In the genomic region with DNA sequence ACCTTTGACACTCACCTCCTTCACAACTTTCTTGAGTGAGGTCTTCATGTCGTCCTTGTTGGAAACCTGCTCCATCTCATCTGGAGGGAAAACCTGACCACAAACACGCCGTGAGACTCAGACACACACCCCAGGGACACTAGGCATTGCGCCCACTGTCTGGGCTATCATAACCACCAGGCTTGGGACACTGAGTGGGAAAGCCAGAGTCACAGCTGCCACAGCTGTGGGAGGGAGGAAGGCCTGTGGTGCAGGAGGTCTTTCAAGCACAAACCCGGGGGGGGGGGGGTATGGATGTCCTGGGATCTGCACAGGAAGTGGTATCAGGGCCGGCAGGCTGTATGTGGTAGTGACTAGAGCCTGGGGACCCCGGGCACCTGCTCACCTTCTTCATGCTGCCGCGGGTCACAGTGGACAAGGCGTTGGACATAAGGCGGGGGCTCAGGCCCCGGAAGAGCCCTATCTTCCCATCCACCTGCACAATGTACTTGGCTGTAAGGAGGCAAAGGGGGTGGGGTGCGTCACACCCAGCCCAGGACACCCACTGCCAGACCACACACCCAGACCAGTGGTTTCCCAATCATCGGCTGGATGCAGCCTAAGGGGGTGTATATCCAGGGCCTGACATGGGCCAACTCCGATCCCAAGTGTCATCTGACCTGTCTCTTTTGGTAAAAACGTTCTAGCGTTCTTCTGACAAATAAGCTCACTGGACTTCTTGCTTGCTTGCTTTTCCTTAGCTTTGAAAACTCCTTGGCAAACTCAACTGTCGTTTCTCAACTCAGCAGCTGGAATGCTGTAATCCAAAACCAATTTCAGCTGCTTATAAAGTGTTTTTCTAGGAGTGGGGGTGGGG, we compare ENCODE assay signal across 9 mouse cellular contexts. TPM values are rescaled to one million over a fixed set of nuclear protein-coding genes. Genes with fewer than 3 reads are reported as not detected.
A peak's percentile ranks its signal among the peaks of the same experiment; 100 is the strongest.
DNase-seq lines count a peak whose midpoint lies in the region; ATAC-seq and TF ChIP-seq lines count a peak whose summit lies in the region.
"Had no signal": no experiment of that assay in that cellular context is flagged by ENCODE, and none has a peak within 500 bp of the region (broad histone marks: within the 10 kb centered on the region; RNA-seq: fewer than 3 reads in every experiment).

No protein-coding gene starts in this region.

- H3K27me3 ChIP-seq in hindbrain, embryonic 12.5 days: no peaks in the 10 kb centered on the region
- no peaks in the 10 kb centered on the region for H3K27me3 ChIP-seq in hindbrain, embryonic 11.5 days (ENCODE audit: control insufficient read depth, insufficient read depth, low read length)
- H3K27me3 ChIP-seq in E14TG2a.4 (ENCODE audit: insufficient read depth, low read length): no peaks in the 10 kb centered on the region
- H3K27me3 ChIP-seq in limb, embryonic 14.5 days (ENCODE audit: control insufficient read depth, insufficient read depth, low read length): no peaks in the 10 kb centered on the region
- H3K27me3 ChIP-seq: liver, embryonic 13.5 days had no signal

- no peak for TF ChIP-seq CTCF in E14TG2a.4 (conservative IDR thresholded peaks at IDR 0.05; ENCODE audit: low read length)

- no peak overlapping the region for H3K4me3 ChIP-seq in hindbrain, embryonic 12.5 days
- no peak overlapping the region for H3K4me3 ChIP-seq in hindbrain, embryonic 11.5 days (ENCODE audit: low read depth, low read length)
- peak overlapping the region; percentile 49 for H3K4me3 ChIP-seq in E14TG2a.4 (replicated peaks; ENCODE audit: low read length)
- H3K4me3 ChIP-seq in limb, embryonic 14.5 days (replicated peaks; ENCODE audit: low read length): no peak overlapping the region
- H3K4me3 ChIP-seq: liver, embryonic 13.5 days had no signal

- 86% methylated on average over 18 of the region's 18 CpGs for WGBS in hindbrain, embryonic 12.5 days
- 90% methylated on average over 18 of the region's 18 CpGs for WGBS in hindbrain, embryonic 11.5 days
- WGBS in limb, embryonic 14.5 days: 68% methylated on average over 17 of the region's 18 CpGs

- no peak for ATAC-seq in hindbrain, embryonic 12.5 days (ENCODE audit: low FRiP score)
- ATAC-seq in hindbrain, embryonic 11.5 days (ENCODE audit: low FRiP score): no peak
- ATAC-seq in limb, embryonic 14.5 days (ENCODE audit: low FRiP score, low read depth): no peak

- H3K9me3 ChIP-seq in hindbrain, embryonic 12.5 days (replicated peaks): no peaks in the 10 kb centered on the region
- no peaks in the 10 kb centered on the region for H3K9me3 ChIP-seq in hindbrain, embryonic 11.5 days (ENCODE audit: control insufficient read depth, low read length)
- H3K9me3 ChIP-seq in E14TG2a.4 (ENCODE audit: low read length): no peaks in the 10 kb centered on the region
- no peaks in the 10 kb centered on the region for H3K9me3 ChIP-seq in limb, embryonic 14.5 days (ENCODE audit: control insufficient read depth, low read length)
- H3K9me3 ChIP-seq: liver, embryonic 13.5 days had no signal

- H3K36me3 ChIP-seq in hindbrain, embryonic 12.5 days: peaks cover 62% of the 10 kb centered on the region
- 0 out of 2 replicates have a peak, but pooled peaks cover 13% of the 10 kb centered on the region for H3K36me3 ChIP-seq in hindbrain, embryonic 11.5 days (ENCODE audit: control insufficient read depth, insufficient read depth, low read length)
- H3K36me3 ChIP-seq in E14TG2a.4 (ENCODE audit: insufficient read depth, low read length): peaks cover 76% of the 10 kb centered on the region
- peaks cover 64% of the 10 kb centered on the region for H3K36me3 ChIP-seq in limb, embryonic 14.5 days (ENCODE audit: control insufficient read depth, insufficient read depth, low read length)

- no peak overlapping the region for H3K4me2 ChIP-seq in hindbrain, embryonic 12.5 days (replicated peaks)
- no peak overlapping the region for H3K4me2 ChIP-seq in hindbrain, embryonic 11.5 days (replicated peaks; ENCODE audit: low read depth, low read length)
- peak overlapping the region; percentile 22; the same call in 1 of the 2 replicates for H3K4me2 ChIP-seq in limb, embryonic 14.5 days (replicated peaks; ENCODE audit: low read depth, low read length, severe bottlenecking)

- no peak for DNase-seq in hindbrain, embryonic 11.5 days (ENCODE audit: low spot score)
- peak; percentile 86 for DNase-seq in fibroblast of lung, adult 2 months (ENCODE audit: low read depth)
- peak; percentile 53 for DNase-seq in limb, embryonic 14.5 days (ENCODE audit: low spot score)
- DNase-seq in Muller cell, postnatal 12 days (ENCODE audit: inconsistent ontology term): no peak
- DNase-seq in cerebellum, postnatal 36 days: no peak
- no peak for DNase-seq in kidney, postnatal 14 days
- DNase-seq: liver, embryonic 13.5 days had no signal

- H3K9ac ChIP-seq in hindbrain, embryonic 12.5 days: peak overlapping the region; percentile 6; the same call in 1 of the 2 replicates
- no peak overlapping the region for H3K9ac ChIP-seq in hindbrain, embryonic 11.5 days (ENCODE audit: low read depth, low read length)
- no peak overlapping the region for H3K9ac ChIP-seq in limb, embryonic 14.5 days (ENCODE audit: low read depth, low read length, severe bottlenecking)

- H3K27ac ChIP-seq in hindbrain, embryonic 12.5 days: peak overlapping the region; percentile 71
- H3K27ac ChIP-seq in hindbrain, embryonic 11.5 days (ENCODE audit: low read depth, low read length): no peak overlapping the region
- peak overlapping the region; percentile 73 for H3K27ac ChIP-seq in limb, embryonic 14.5 days (replicated peaks; ENCODE audit: low read depth, low read length)

- H3K4me1 ChIP-seq in hindbrain, embryonic 12.5 days: peaks cover 31% of the 10 kb centered on the region
- H3K4me1 ChIP-seq in hindbrain, embryonic 11.5 days (replicated peaks; ENCODE audit: control insufficient read depth, insufficient read depth, low read length): peaks cover 5% of the 10 kb centered on the region
- H3K4me1 ChIP-seq in E14TG2a.4 (replicated peaks; ENCODE audit: low read depth, low read length): peaks cover 72% of the 10 kb centered on the region
- peaks cover 27% of the 10 kb centered on the region for H3K4me1 ChIP-seq in limb, embryonic 14.5 days (ENCODE audit: control insufficient read depth, insufficient read depth, low read length)

- TF ChIP-seq POLR2A in limb, embryonic 14.5 days (IDR thresholded peaks at IDR 0.05; ENCODE audit: borderline replicate concordance, extremely low read depth, insufficient read depth, insufficient read length): no peak

RNA-seq across cellular contexts. Expression of gene Mtch1, which starts 7.1 kb away (rescaled TPM):
- polyA plus RNA-seq in hindbrain, embryonic 12.5 days (2016; fragmentation: Nextera tagmentation; extraction: Ambion mirVana): 438 and 466 TPM in 2 replicates
- polyA plus RNA-seq in hindbrain, embryonic 11.5 days (2014; fragmentation: Nextera tagmentation; extraction: Ambion mirVana): 356 and 425 TPM in 2 replicates
- polyA plus RNA-seq in limb, embryonic 14.5 days (2012; rRNA removed): 469 and 541 TPM in 2 replicates
- 420 and 443 TPM in 2 replicates for polyA plus RNA-seq in limb, embryonic 14.5 days (2014; fragmentation: Nextera tagmentation; extraction: Ambion mirVana)

RNA-seq across cellular contexts. Expression of gene Fgd2, which starts 20.1 kb away (rescaled TPM):
- 4.3 and 7.0 TPM in 2 replicates for polyA plus RNA-seq in hindbrain, embryonic 12.5 days (2016; fragmentation: Nextera tagmentation; extraction: Ambion mirVana)
- 2.7 and 4.2 TPM in 2 replicates for polyA plus RNA-seq in hindbrain, embryonic 11.5 days (2014; fragmentation: Nextera tagmentation; extraction: Ambion mirVana)
- polyA plus RNA-seq in limb, embryonic 14.5 days (2012; rRNA removed): 9.4 and 10.8 TPM in 2 replicates
- 6.2 and 8.4 TPM in 2 replicates for polyA plus RNA-seq in limb, embryonic 14.5 days (2014; fragmentation: Nextera tagmentation; extraction: Ambion mirVana)

RNA-seq across cellular contexts. Expression of gene Pi16, which starts 23.2 kb away (rescaled TPM):
- polyA plus RNA-seq in hindbrain, embryonic 12.5 days (2016; fragmentation: Nextera tagmentation; extraction: Ambion mirVana): 0.97 and 1.2 TPM in 2 replicates
- 0.32 and 0.67 TPM in 2 replicates for polyA plus RNA-seq in hindbrain, embryonic 11.5 days (2014; fragmentation: Nextera tagmentation; extraction: Ambion mirVana)
- polyA plus RNA-seq in limb, embryonic 14.5 days (2012; rRNA removed): 2.0 and 2.6 TPM in 2 replicates
- polyA plus RNA-seq in limb, embryonic 14.5 days (2014; fragmentation: Nextera tagmentation; extraction: Ambion mirVana): 1.4 and 2.2 TPM in 2 replicates

Comparison
In these comparisons a context has a peak if more than half of its experiments do, and no peak if none do; other contexts are left out.
1. DNase-seq: peak in fibroblast of lung, adult 2 months (single experiment) and limb, embryonic 14.5 days (single experiment); none in hindbrain, embryonic 11.5 days (single experiment), Muller cell, postnatal 12 days (single experiment), cerebellum, postnatal 36 days (0 of 2) and kidney, postnatal 14 days (single experiment).